Mouse (Mus musculus): ENCODE data around the gene Psmc5.

Psmc5 gene

GRCm38 (mm10) chr11:106268326-106269059 is 12.5 kb downstream of the Psmc5 start:
- no peak for DNase-seq (ENCODE audit: low read depth in 1 of 2, low spot score in 2 of 2)

GRCm38 (mm10) chr11:106269060-106269431 is 13.1 kb downstream of the Psmc5 start:
- DNase-seq (ENCODE audit: low read depth in 1 of 2, low spot score in 2 of 2), result no peak

GRCm38 (mm10) chr11:106271131-106271793 is 15.3 kb downstream of the Psmc5 start:
- no peak for DNase-seq (ENCODE audit: low read depth in 1 of 2, low spot score in 2 of 2)

- DNase-seq (ENCODE audit: low read depth in 1 of 2, low spot score in 2 of 2), result peak in 1 of 2 experiments; percentile 19
Observed at GRCm38 (mm10) chr11:106271794-106272643, 16.1 kb downstream of the Psmc5 start.

- peak; percentile 98 to 99 for DNase-seq (ENCODE audit: low read depth in 1 of 2, low spot score in 2 of 2)
Observed at GRCm38 (mm10) chr11:106272644-106273310, 16.8 kb downstream of the Psmc5 start, which contains the start of gene Smarcd2. Gene Smarcd2 (minus strand): TSS chr11:106272972.

DNA sequence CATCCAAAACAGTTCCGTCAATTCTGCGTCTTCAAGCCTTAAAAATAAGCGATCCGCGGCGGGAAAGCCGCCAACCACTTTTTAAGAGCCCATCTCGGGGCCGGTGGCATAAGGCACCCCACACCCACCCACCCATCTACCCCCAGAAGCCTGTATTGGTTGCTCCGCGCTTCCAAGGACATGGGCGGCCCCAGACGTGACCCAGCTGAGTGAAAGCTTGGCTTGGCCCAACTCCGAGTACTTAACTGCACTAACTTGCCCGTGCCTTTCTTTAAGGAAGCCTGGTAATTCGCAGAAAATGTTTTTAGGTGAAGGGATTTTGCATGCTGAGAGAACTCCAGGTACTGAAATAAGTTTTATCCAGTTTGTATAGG is 17.3 kb downstream of the Psmc5 start:
- DNase-seq (ENCODE audit: low read depth in 1 of 2, low spot score in 2 of 2), result no peak

DNA sequence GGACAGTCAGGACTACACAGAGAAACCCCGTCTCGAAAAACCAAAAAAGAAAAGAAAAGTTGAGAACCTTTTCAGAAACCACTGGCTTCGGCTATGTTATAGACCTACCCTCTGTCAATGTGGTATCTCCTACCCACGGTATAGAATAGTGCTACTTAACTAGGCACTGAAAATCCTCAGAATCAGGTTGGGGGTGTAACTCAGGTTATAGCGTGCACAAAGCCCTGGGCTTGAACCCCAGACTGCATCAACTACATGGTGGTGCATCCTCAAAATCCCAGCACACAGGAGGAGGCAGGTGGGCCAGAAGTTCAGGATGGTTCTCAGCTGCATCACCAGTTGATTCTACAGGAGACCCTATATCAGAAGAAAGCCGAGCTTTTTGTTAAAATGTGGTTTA is 17.9 kb downstream of the Psmc5 start:
- no peak for DNase-seq (ENCODE audit: low read depth in 1 of 2, low spot score in 2 of 2)

GRCm38 (mm10) chr11:106274374-106274773 is 18.4 kb downstream of the Psmc5 start:
- DNase-seq (ENCODE audit: low read depth in 1 of 2, low spot score in 2 of 2), result no peak

GRCm38 (mm10) chr11:106274971-106275411 is 19.0 kb downstream of the Psmc5 start:
- no peak for DNase-seq (ENCODE audit: low read depth in 1 of 2, low spot score in 2 of 2)

DNA sequence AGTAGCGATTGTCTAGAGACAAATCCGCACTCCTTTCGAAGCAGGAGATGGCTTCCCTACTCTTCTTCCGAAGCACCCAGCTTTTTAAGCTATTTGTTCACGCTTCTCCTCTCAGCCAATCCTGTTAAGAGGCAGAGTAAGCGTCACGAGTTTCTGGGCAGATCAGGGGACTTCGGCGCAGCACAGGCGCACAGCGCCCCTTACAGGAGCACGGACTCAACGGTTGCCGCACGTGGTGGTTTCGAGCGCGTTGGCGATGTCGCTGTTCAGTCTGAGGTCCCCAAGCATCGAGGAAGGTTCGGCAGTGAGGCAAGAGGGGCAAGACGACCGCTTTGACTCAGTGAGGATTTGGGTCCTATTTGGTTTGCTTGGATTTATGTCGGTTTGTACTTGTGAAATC is 20.5 kb downstream of the Psmc5 start, which contains the start of gene Tcam1:
TSS of gene Tcam1 (plus strand) at position 219 of the 400 bp plus-strand sequence.
- peak; percentile 81 to 94 for DNase-seq (ENCODE audit: low read depth in 1 of 2, low spot score in 2 of 2)

GRCm38 (mm10) chr11:106282452-106282851 is 26.5 kb downstream of the Psmc5 start:
- DNase-seq (ENCODE audit: low read depth in 1 of 2, low spot score in 2 of 2), result no peak

DNA sequence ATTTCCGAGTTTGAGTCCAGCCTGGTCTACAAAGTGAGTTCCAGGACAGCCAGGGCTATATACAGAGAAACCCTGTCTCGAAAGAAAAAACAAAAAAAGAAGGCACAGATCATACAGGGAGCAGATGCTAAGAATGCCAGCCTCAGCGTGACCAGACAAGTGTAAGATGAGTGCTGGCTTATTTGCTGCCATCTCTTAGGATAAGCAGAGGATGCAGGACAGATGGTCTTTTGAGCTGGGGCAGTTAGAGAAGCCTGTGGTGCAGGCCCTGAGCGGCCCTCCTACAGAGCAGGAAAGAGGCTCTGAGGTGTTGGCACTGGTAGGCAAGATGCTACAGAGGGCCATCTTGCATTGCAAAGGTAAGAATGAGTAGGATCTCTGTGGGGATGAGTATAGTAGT is 27.4 kb downstream of the Psmc5 start:
- no peak for DNase-seq (ENCODE audit: low read depth in 1 of 2, low spot score in 2 of 2)

DNA sequence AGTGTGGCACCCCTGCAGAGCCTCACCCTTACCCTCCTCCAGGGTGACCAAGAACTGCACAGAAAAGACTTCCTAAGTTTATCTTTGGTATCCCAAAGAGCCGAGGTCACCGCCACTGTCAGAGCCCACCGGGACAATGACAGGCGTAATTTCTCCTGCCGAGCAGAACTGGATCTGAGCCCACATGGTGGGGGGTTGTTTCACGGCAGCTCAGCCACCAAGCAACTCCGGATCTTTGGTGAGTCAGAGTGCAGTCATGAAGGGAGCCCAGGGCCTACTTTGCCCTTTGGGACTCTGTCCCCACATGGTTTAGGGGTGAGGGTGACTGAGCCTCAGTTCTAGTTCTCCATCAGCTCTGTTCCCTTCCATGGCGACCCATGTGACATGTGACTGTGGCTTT is 28.2 kb downstream of the Psmc5 start:
- DNase-seq (ENCODE audit: low read depth in 1 of 2, low spot score in 2 of 2), result no peak

- DNase-seq (ENCODE audit: low read depth in 1 of 2, low spot score in 2 of 2), result no peak
Observed at GRCm38 (mm10) chr11:106286206-106286605, 30.3 kb downstream of the Psmc5 start.

DNA sequence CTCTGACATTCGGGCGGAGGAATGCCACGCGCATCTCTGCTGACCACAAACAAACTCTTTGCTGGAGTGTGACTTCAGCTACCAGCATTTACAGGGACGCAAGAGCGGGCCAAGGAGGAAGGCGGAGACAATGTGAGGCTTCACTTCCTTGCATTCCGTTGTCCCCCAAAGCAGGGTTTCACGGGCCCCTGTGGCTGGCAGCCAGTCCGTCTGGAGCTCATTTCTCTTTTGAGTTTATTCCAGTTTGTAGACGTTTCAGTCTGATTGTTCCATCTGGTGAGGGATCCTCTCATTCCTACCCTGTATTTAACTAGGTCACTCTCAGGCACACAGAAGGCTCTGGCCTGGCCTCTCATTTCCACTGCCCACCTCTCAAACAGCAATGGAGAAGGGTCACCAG is 31.0 kb downstream of the Psmc5 start:
- DNase-seq (ENCODE audit: low read depth in 1 of 2, low spot score in 2 of 2), result no peak

GRCm38 (mm10) chr11:106289369-106289768 is 33.4 kb downstream of the Psmc5 start:
- no peak for DNase-seq (ENCODE audit: low read depth in 1 of 2, low spot score in 2 of 2)

DNA sequence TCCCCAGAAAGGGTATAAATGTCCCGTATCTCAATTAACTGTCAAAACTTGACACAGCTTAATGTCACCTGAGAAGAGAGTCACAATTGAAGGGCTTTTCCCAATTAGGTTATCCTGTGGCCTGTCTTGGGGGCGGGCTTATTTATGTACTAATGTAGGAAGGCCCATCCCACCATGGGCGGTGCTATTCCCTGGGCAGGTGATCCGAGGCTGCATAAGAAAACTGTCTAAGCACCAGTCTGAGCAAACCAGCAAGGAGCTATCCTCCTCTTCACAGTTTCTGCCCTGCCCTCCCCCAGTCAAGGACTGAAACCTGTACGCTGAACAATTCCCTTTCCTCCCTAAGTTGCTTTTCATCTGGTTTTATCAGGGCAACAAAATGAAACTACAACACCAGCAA is 34.4 kb downstream of the Psmc5 start:
- DNase-seq (ENCODE audit: low read depth in 1 of 2, low spot score in 2 of 2), result no peak

GRCm38 (mm10) chr11:106291861-106292260 is 35.9 kb downstream of the Psmc5 start:
- DNase-seq (ENCODE audit: low read depth in 1 of 2, low spot score in 2 of 2), result no peak

- no peak for DNase-seq (ENCODE audit: low read depth in 1 of 2, low spot score in 2 of 2)
Observed at GRCm38 (mm10) chr11:106301765-106302164, 45.8 kb downstream of the Psmc5 start, which contains the start of gene Gh. Gene Gh (minus strand): TSS chr11:106301865.

GRCm38 (mm10) chr11:106302634-106303033 is 46.7 kb downstream of the Psmc5 start:
- peak in 1 of 2 experiments; percentile 37 for DNase-seq (ENCODE audit: low read depth in 1 of 2, low spot score in 2 of 2)
